Mouse (Mus musculus) Patski (cell line): ENCODE results near the gene AI597479. TPM values are rescaled to one million over a fixed set of nuclear protein-coding genes. Genes with fewer than 3 reads are reported as not detected.

Experiments used
- ATAC-seq: fragments of 100-300 bp; one replicate; pipeline ENCODE4 v1.8.0; 2021
- CTCF ChIA-PET: fragments of 350-600 bp; sonication (Branson Sonifier 250); formaldehyde crosslinking; loops from one replicate; lab custom pipeline; 2022; ENCODE audit warnings: inconsistent platforms; lab: Charles Lee
- POLR2A ChIA-PET: fragments of 350-600 bp; sonication (Branson Sonifier 250); formaldehyde crosslinking; loops from one replicate; lab custom pipeline; 2022; ENCODE audit warnings: antibody characterized with exemption, inconsistent platforms; lab: Charles Lee
- DNase-seq: peaks from one replicate; pipeline ENCODE4 v3.0.0-alpha.2; 2011; ENCODE audit warnings: low read depth, low spot score
- H3K27me3 ChIP-seq: fragments of 371-371 bp; one replicate; pipeline ENCODE4 v1.5.1; 2021
- CTCF ChIP-seq: fragments of 100-300 bp; IDR thresholded peaks from one replicate; pipeline ENCODE4 v1.5.1; 2021
- in situ Hi-C: fragments of 300-500 bp; cut with MboI; formaldehyde crosslinking; loops from 3 replicates; pipeline ENCODE4 v1.11.1; 2018; ENCODE audit warnings: low pct_unique_long_range_greater_than_20kb, mixed read lengths
- polyA plus RNA-seq: library from polyadenylated mRNA; unstranded; gene quantifications from one replicate; pipeline ENCODE4 v1.2.3, GENCODE M21; 2021

The AI597479 gene
- polyA plus RNA-seq, 1 experiment from 2014 or later: 23.9 TPM

- POLR2A ChIA-PET: interaction anchor here (1.1 to 2.9 kb wide), 3 partner anchors 11 to 73 kb away, joined by 3 to 14 read pairs (median 6); no protein-coding TSS in a partner anchor
Observed at GRCm38 (mm10) chr1:43152626-43153025, 54.1 kb downstream of the AI597479 start.

GRCm38 (mm10) chr1:43153538-43153937 is 55.0 kb downstream of the AI597479 start:
- CTCF ChIA-PET: interaction anchor here (0.7 to 2.2 kb wide), 3 partner anchors 13 to 15 kb away, joined by 3 to 8 read pairs (median 3); no protein-coding TSS in a partner anchor
- DNase-seq (no peak), ATAC-seq (no peak)
- in situ Hi-C loops: no loop called here
- TF ChIP-seq CTCF: no peak
- POLR2A ChIA-PET: interaction anchor here (0.7 to 1.3 kb wide), 2 partner anchors 70 to 379 kb away, joined by 3 to 4 read pairs; no protein-coding TSS in a partner anchor
- H3K27me3 ChIP-seq: no peaks in the 10 kb centered on the region

More at GRCm38 (mm10) chr1:43152626-43153025, 54.1 kb downstream of the AI597479 start:
- H3K27me3 ChIP-seq: no peaks in the 10 kb centered on the region
- CTCF ChIA-PET: interaction anchor here (1.4 to 2.9 kb wide), 5 partner anchors 13 to 107 kb away, joined by 3 to 10 read pairs (median 8); no protein-coding TSS in a partner anchor
- in situ Hi-C loops: no loop called here
- no peak for ATAC-seq
- no peak for TF ChIP-seq CTCF
- DNase-seq: no peak

- TF ChIP-seq CTCF: no peak
- CTCF ChIA-PET: interaction anchor here (0.7 to 2.2 kb wide), 5 partner anchors 14 to 110 kb away, joined by 3 to 8 read pairs (median 3); no protein-coding TSS in a partner anchor
- ATAC-seq: no peak
- in situ Hi-C loops: no loop called here
- H3K27me3 ChIP-seq: no peaks in the 10 kb centered on the region
- POLR2A ChIA-PET: interaction anchor here (0.6 to 1.3 kb wide), 3 partner anchors 69 to 378 kb away, joined by 3 to 4 read pairs (median 4); no protein-coding TSS in a partner anchor
- no peak for DNase-seq
Observed at GRCm38 (mm10) chr1:43154491-43154890, 56.0 kb downstream of the AI597479 start.

DNA sequence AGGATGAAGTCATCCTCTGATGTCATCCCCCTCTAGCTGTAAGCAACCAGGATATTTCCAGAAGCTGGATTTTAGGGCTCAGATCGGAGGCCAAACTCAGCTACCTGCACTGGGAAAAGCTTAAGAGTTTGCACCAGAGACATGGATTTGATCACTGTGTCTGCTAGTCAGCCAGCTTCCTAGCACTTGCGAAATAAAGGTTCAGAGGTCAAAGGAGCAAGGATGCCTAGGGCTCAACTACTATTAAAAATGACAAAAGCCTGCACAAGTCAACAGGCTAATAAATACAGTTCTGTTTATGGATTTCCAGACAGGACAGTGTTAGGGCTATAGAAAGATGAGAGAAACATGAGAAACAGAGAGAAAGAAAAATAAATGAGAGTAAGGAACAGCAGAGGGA is 59.4 kb downstream of the AI597479 start:
- H3K27me3 ChIP-seq: no peaks in the 10 kb centered on the region
- ChIA-PET POLR2A (interaction anchor here (1.6 kb wide), 1 partner anchor 11 kb away, joined by 3 read pairs; no protein-coding TSS in a partner anchor), CTCF (interaction anchor here (1.0 kb wide), 1 partner anchor 101 kb away, joined by 3 read pairs; no protein-coding TSS in a partner anchor)
- no peak for DNase-seq
- TF ChIP-seq CTCF: no peak
- no peak for ATAC-seq
- in situ Hi-C loops: no loop called here

GRCm38 (mm10) chr1:43159429-43159828 is 60.9 kb downstream of the AI597479 start:
- in situ Hi-C loops: no loop called here
- TF ChIP-seq CTCF: no peak
- ATAC-seq (no peak), DNase-seq (no peak)
- ChIA-PET CTCF (interaction anchor here (0.9 to 1.6 kb wide), 2 partner anchors 9 to 104 kb away, joined by 3 to 4 read pairs; no protein-coding TSS in a partner anchor), POLR2A (interaction anchor here (0.9 to 5.3 kb wide), 4 partner anchors 8 to 65 kb away, joined by 4 to 40 read pairs (median 7); no protein-coding TSS in a partner anchor)
- no peaks in the 10 kb centered on the region for H3K27me3 ChIP-seq

- no peak for DNase-seq
- no peak for ATAC-seq
- POLR2A ChIA-PET: interaction anchor here (0.7 to 5.3 kb wide), 13 partner anchors 15 to 118 kb away, joined by 3 to 40 read pairs (median 4); no protein-coding TSS in a partner anchor
Observed at GRCm38 (mm10) chr1:43162394-43162793, 63.9 kb downstream of the AI597479 start.

DNA sequence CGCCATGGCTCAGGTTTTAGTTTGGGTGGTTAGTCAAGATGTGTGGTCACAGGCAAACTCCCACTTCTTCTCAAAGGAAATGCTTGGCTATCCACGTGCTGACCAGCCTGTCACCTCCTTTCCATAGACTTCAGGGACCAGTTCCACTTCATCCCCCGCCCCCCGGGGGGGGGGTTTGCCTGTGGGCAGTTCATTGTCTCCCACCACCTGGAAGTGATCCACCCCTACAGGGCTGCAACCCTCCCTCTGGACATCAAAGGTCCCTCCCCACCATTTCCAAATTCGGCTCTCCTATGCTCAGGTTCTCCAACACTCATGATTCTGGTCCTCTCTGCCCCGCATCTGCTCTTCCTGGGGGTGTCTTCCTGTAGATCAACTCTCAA is 64.6 kb downstream of the AI597479 start:
- no peak for DNase-seq
- CTCF ChIA-PET: interaction anchor here (1.3 to 3.3 kb wide), 5 partner anchors 24 to 101 kb away, joined by 3 to 14 read pairs (median 9); no protein-coding TSS in a partner anchor
- POLR2A ChIA-PET: interaction anchor here (0.9 to 5.3 kb wide), 14 partner anchors 10 to 117 kb away, joined by 3 to 40 read pairs (median 5); no protein-coding TSS in a partner anchor
- in situ Hi-C loops: loop anchor here (5.0 kb wide), 1 partner anchor 59 kb away; no protein-coding TSS in a partner anchor
- no peaks in the 10 kb centered on the region for H3K27me3 ChIP-seq
- ATAC-seq: peak; percentile 6
- TF ChIP-seq CTCF: no peak

More at GRCm38 (mm10) chr1:43162394-43162793, 63.9 kb downstream of the AI597479 start:
- TF ChIP-seq CTCF: no peak
- CTCF ChIA-PET: interaction anchor here (0.9 to 1.8 kb wide), 5 partner anchors 15 to 101 kb away, joined by 3 to 5 read pairs (median 4); no protein-coding TSS in a partner anchor
- in situ Hi-C loops: loop anchor here (5.0 kb wide), 1 partner anchor 60 kb away; no protein-coding TSS in a partner anchor
- no peaks in the 10 kb centered on the region for H3K27me3 ChIP-seq

DNA sequence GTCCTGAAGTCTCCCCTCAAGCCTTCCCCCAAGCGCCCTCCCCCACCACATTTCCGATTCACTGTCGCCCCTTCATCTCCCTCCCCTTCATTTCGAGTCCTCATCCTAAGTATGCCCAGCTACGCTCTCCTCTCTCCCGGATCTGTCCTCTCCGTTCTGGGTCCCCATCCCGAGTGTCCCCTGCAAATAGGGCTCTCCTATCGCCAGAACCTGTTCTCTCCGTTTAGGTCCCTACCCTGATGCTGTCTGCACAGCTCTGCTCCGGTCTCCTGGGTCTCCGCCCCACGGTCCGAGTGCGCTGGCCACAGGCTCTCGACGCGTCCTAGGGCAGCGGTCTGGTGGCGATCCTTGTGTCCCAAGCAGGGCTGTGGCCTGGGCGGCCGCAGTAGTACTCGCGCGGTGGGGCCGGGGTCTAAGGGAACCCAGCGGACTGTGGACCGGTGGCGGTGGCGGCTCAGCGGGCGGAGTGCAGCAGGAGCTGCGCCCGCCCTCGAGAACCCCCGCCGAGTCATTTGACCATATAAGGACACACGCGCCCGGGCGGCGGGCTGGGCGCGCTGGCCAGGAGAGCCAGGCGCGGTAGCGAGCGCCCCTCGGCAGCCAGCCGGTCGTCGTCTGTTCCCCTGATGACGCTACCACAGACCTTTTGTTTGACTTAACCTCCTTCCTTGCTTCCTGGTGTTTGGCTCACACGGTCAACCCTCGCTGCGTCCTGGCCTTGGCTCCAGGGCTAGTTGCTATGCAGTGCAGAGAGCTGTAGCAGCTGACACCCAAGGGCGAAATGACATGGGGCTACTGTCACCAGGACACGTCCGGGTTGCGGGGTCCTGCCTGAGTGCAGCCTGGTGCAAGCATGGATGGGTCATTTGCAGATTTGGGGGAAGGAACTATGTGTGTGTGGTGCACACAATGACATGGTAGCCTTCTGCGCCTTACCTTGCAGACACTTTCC is 65.2 kb downstream of the AI597479 start:
- ATAC-seq (peak; percentile 86), DNase-seq (no peak)
- ChIA-PET CTCF (interaction anchor here (0.8 to 3.3 kb wide), 7 partner anchors 19 to 100 kb away, joined by 3 to 14 read pairs (median 8); no protein-coding TSS in a partner anchor), POLR2A (interaction anchor here (0.5 to 5.3 kb wide), 13 partner anchors 8 to 89 kb away, joined by 3 to 40 read pairs (median 4); no protein-coding TSS in a partner anchor)
- in situ Hi-C loops: loop anchor here (5.0 kb wide), 1 partner anchor 59 kb away; no protein-coding TSS in a partner anchor
- TF ChIP-seq CTCF: no peak
- H3K27me3 ChIP-seq: no peaks in the 10 kb centered on the region

GRCm38 (mm10) chr1:43164582-43164981 is 66.1 kb downstream of the AI597479 start:
- DNase-seq (no peak), ATAC-seq (no peak)
- POLR2A ChIA-PET: interaction anchor here (0.5 to 5.3 kb wide), 9 partner anchors 9 to 73 kb away, joined by 3 to 40 read pairs (median 8); no protein-coding TSS in a partner anchor
- no peak for TF ChIP-seq CTCF
- in situ Hi-C loops: loop anchor here (5.0 kb wide), 1 partner anchor 58 kb away; no protein-coding TSS in a partner anchor
- CTCF ChIA-PET: interaction anchor here (0.8 to 3.3 kb wide), 9 partner anchors 15 to 99 kb away, joined by 3 to 14 read pairs (median 4); no protein-coding TSS in a partner anchor
- H3K27me3 ChIP-seq: no peaks in the 10 kb centered on the region

Other genes with a start within 250 kb of the AI597479 start
- 72.7 TPM for gene Mrps9, start 247.5 kb upstream of the AI597479 start, polyA plus RNA-seq
- not detected for gene Gpr45, start 145.8 kb upstream of the AI597479 start, polyA plus RNA-seq
- 24.4 TPM for gene Tgfbrap1, start 73 bp upstream of the AI597479 start, polyA plus RNA-seq
- gene Fhl2, start 98.3 kb downstream of the AI597479 start, polyA plus RNA-seq: 380 TPM